Mouse (Mus musculus) left cerebral cortex, postnatal 25 days (tissue): ENCODE measurements at regions not wholly inside any gene's neighbourhood (a gene's known extent, or its start where the extent isn't known, plus 50 kb on each side); places are given as distances from the start of the nearest gene placed in this dataset.
A peak's percentile ranks its signal among the peaks of the same experiment; 100 is the strongest.

Experiments
- DNase-seq, 2 experiments: peaks; one replicate each; pipeline ENCODE4 v3.0.0; 2022; ENCODE audit warnings: low spot score in 2 of 2, mixed read lengths in 1 of 2
- intact Hi-C: fragments of 180-260 bp; cut with DNase I; formaldehyde crosslinking; loops from one replicate; pipeline ENCODE4 v1.15.1; 2025

DNA sequence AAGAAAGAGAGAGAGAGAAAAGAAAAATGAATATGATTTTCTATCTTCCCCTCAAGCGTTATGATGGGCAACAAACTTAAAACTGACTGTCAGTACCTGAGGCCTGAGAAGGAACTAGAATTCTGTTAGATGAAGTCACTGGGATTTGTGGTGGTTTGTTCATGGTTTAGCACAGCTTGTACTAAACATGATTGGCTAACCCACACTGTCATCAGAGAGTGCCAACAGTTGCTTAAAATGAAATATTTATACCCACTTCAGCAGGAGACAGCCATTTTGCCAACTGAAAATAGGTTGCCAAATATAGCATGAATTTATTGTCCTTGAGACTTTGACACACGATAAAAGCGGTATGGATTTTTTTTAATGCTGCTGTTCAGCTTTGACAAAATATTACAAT lies 360.5 kb upstream of the Slc24a2 start:
- DNase-seq = no peak
- intact Hi-C loops = no loop called here

- intact Hi-C loops = no loop called here
- no peak for DNase-seq
These were observed 347.9 kb upstream of the Slc24a2 start for GRCm38 (mm10) chr4:87578164-87578563.

GRCm38 (mm10) chr4:87570950-87571349 lies 340.7 kb upstream of the Slc24a2 start:
- intact Hi-C loops = no loop called here

DNA sequence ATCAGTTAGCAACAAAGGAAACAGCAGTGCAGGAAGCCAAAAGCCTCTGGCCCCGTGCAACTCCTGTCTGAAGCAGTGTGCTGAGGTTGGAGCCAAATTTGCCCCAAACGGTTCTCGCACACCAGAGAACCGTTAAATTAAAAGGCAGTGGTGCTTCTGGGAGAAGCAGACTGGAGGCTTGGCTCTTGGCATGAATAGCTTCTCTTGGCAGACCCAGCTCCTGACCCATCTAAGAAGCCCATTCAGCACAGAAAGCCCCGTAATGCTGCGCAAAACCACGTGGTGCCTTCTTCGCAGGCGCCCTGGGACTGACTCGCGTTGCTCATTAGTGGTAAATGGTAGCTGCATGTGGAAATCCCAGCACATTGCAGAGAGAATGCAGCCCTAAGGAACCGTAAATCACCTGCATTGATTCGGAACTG lies 340.2 kb upstream of the Slc24a2 start:
- peak; percentile 22 to 55 for DNase-seq
- intact Hi-C loops = no loop called here

More at GRCm38 (mm10) chr4:87570950-87571349, 340.7 kb upstream of the Slc24a2 start:
- DNase-seq = no peak

DNA sequence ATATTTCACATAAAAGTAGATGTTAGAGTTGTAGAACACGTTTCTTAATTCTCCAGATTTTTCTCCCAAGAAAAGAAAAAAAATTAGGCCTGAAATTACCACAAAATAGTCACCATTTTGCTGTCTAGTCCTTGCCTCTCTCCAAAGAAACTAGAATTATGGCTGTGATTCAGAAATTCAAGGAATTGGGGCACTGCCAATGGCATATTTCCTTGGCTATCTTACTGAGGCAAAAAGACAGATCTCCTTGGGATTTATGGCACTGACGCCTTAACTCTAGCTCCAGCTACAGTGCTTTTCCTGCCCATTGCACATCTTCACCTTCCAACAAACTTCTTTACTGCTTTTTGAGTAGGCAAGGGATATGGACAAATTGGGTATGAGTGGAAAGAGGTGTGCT lies 336.3 kb upstream of the Slc24a2 start:
- intact Hi-C loops = no loop called here

DNA sequence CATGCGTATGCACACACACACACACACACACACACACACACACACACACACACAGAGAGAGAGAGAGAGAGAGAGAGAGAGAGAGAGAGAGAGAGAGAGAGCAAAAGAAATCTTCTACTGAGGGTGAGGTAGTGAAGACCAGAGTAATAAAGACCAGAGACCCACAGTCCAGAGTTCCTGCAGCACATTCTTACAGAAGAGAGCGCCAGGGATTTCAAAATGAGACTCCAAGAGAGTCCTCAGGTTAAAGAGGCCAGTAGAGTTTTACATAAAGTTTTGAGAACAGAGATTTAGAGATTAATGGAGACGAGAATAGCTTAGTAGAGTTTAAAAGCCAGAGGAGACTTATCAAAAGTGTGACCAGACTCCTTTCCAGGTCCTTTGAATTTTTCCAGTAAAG lies 324.6 kb upstream of the Slc24a2 start:
- intact Hi-C loops = no loop called here
- no peak for DNase-seq

More for the DNA sequence above, 336.3 kb upstream of the Slc24a2 start:
- DNase-seq = peak in 1 of 2 experiments; percentile 50
